Mouse (Mus musculus) hindbrain, embryonic 16.5 days (tissue): ENCODE measurements at regions not wholly inside any gene's neighbourhood (a gene's known extent, or its start where the extent isn't known, plus 50 kb on each side); places are given as distances from the start of the nearest gene placed in this dataset.

ENCODE experiments used
- ATAC-seq: fragments of 200-750 bp; cut with Nextera tagmentation; 2 replicates; pipeline ENCODE4 v1.8.0; 2017; ENCODE audit warnings: moderate TSS enrichment, moderate library complexity
- H3K27ac ChIP-seq: fragments of 300-500 bp; sonication (generic); 2 replicates; pipeline ENCODE4 v1.5.1; 2014; ENCODE audit warnings: low read depth, mild to moderate bottlenecking, control low read depth, low read length, moderate library complexity
- H3K27me3 ChIP-seq: fragments of 300-500 bp; sonication (generic); replicated peaks from 2 replicates; pipeline ENCODE4 v1.6.1; 2014; ENCODE audit warnings: low read length; ENCODE audit not compliant: control insufficient read depth, insufficient read depth
- H3K36me3 ChIP-seq: fragments of 300-500 bp; sonication (generic); 2 replicates; pipeline ENCODE4 v1.6.1; 2014; ENCODE audit warnings: mild to moderate bottlenecking, low read length, moderate library complexity, mixed read lengths; ENCODE audit not compliant: control insufficient read depth, insufficient read depth
- H3K4me1 ChIP-seq: fragments of 300-500 bp; sonication (generic); 2 replicates; pipeline ENCODE4 v1.6.1; 2014; ENCODE audit warnings: low read depth, low read length; ENCODE audit not compliant: control insufficient read depth, insufficient read depth
- H3K4me2 ChIP-seq: fragments of 300-500 bp; sonication (generic); 2 replicates; pipeline ENCODE4 v1.6.1; 2014; ENCODE audit warnings: mild to moderate bottlenecking, low read length, control low read depth, moderate library complexity
- H3K4me3 ChIP-seq: fragments of 300-500 bp; sonication (generic); 2 replicates; pipeline ENCODE4 v1.5.1; 2014; ENCODE audit warnings: mild to moderate bottlenecking, low read length, control low read depth, moderate library complexity
- H3K9ac ChIP-seq: fragments of 300-500 bp; sonication (generic); 2 replicates; pipeline ENCODE4 v1.6.1; 2014; ENCODE audit warnings: low read depth, mild to moderate bottlenecking, control low read depth, low read length, moderate library complexity
- H3K9me3 ChIP-seq: fragments of 300-500 bp; sonication (generic); 2 replicates; pipeline ENCODE4 v1.6.1; 2014; ENCODE audit warnings: mild to moderate bottlenecking, low read length, moderate library complexity; ENCODE audit not compliant: control insufficient read depth
- WGBS: fragments of 180-500 bp; shearing (Covaris S2); extraction: QIAGEN DNeasy Blood & Tissue Kit; methylation state at CpG from one replicate; pipeline ENCODE4 v1.1.7; 2014; 5-methylcytosine and 5-hydroxymethylcytosine counted together

- 75% methylated on average over 2 of the region's 2 CpGs for WGBS
- H3K9me3 ChIP-seq: no peaks in the 10 kb centered on the region
- peak; percentile 98 for ATAC-seq
Observed at GRCm38 (mm10) chr3:60292142-60292541, 180.5 kb upstream of the Mbnl1 start.

GRCm38 (mm10) chr3:60292940-60293339 is 179.7 kb upstream of the Mbnl1 start:
- no peak overlapping the region for H3K4me3 ChIP-seq
- 79% methylated on average over 2 of the region's 2 CpGs for WGBS
- H3K9me3 ChIP-seq: no peaks in the 10 kb centered on the region
- H3K4me2 ChIP-seq: no peak overlapping the region
- no peak overlapping the region for H3K9ac ChIP-seq
- no peak for ATAC-seq
- no peaks in the 10 kb centered on the region for H3K4me1 ChIP-seq
- H3K27ac ChIP-seq: no peak overlapping the region
- H3K36me3 ChIP-seq: no peaks in the 10 kb centered on the region
- no peaks in the 10 kb centered on the region for H3K27me3 ChIP-seq

More at GRCm38 (mm10) chr3:60292142-60292541, 180.5 kb upstream of the Mbnl1 start:
- Histone ChIP-seq H3K36me3 (no peaks in the 10 kb centered on the region), H3K4me3 (no peak overlapping the region), H3K4me1 (no peaks in the 10 kb centered on the region), H3K9ac (no peak overlapping the region), H3K27ac (no peak overlapping the region), H3K4me2 (no peak overlapping the region), H3K27me3 (no peaks in the 10 kb centered on the region)

- no peaks in the 10 kb centered on the region for H3K9me3 ChIP-seq
- H3K9ac ChIP-seq: no peak overlapping the region
- H3K4me2 ChIP-seq: no peak overlapping the region
- ATAC-seq: peak; percentile 42; the same call in 1 of the 2 replicates
- H3K27ac ChIP-seq: no peak overlapping the region
- 78% methylated on average over 3 of the region's 3 CpGs for WGBS
- no peaks in the 10 kb centered on the region for H3K36me3 ChIP-seq
- no peaks in the 10 kb centered on the region for H3K4me1 ChIP-seq
- H3K4me3 ChIP-seq: no peak overlapping the region
- H3K27me3 ChIP-seq: no peaks in the 10 kb centered on the region
Observed at GRCm38 (mm10) chr3:60305399-60305798, 167.2 kb upstream of the Mbnl1 start.

- no peak overlapping the region for H3K27ac ChIP-seq
- 92% methylated on average over 3 of the region's 3 CpGs for WGBS
Observed at GRCm38 (mm10) chr3:60310402-60310801, 162.2 kb upstream of the Mbnl1 start.

GRCm38 (mm10) chr3:60311178-60311577 is 161.5 kb upstream of the Mbnl1 start:
- no peaks in the 10 kb centered on the region for H3K36me3 ChIP-seq
- ATAC-seq: no peak
- no peaks in the 10 kb centered on the region for H3K4me1 ChIP-seq

More at GRCm38 (mm10) chr3:60310402-60310801, 162.2 kb upstream of the Mbnl1 start:
- no peaks in the 10 kb centered on the region for H3K4me1 ChIP-seq
- no peak overlapping the region for H3K9ac ChIP-seq
- no peaks in the 10 kb centered on the region for H3K27me3 ChIP-seq
- ATAC-seq: no peak
- H3K4me2 ChIP-seq: no peak overlapping the region
- no peak overlapping the region for H3K4me3 ChIP-seq
- H3K36me3 ChIP-seq: no peaks in the 10 kb centered on the region
- H3K9me3 ChIP-seq: no peaks in the 10 kb centered on the region

GRCm38 (mm10) chr3:60320213-60320936 is 152.3 kb upstream of the Mbnl1 start:
- 46% methylated on average over 1 of the region's 1 CpGs for WGBS
- Histone ChIP-seq H3K9me3 (no peaks in the 10 kb centered on the region), H3K36me3 (no peaks in the 10 kb centered on the region), H3K9ac (no peak overlapping the region), H3K4me3 (no peak overlapping the region), H3K27ac (no peak overlapping the region), H3K4me2 (no peak overlapping the region), H3K27me3 (no peaks in the 10 kb centered on the region), H3K4me1 (no peaks in the 10 kb centered on the region)
- no peak for ATAC-seq

More at GRCm38 (mm10) chr3:60311178-60311577, 161.5 kb upstream of the Mbnl1 start:
- WGBS: 76% methylated on average over 3 of the region's 3 CpGs
- Histone ChIP-seq H3K9ac (no peak overlapping the region), H3K4me3 (no peak overlapping the region), H3K27ac (no peak overlapping the region), H3K27me3 (no peaks in the 10 kb centered on the region), H3K9me3 (no peaks in the 10 kb centered on the region), H3K4me2 (no peak overlapping the region)

GRCm38 (mm10) chr3:60323514-60323913 is 149.1 kb upstream of the Mbnl1 start:
- Histone ChIP-seq H3K4me2 (no peak overlapping the region), H3K4me1 (no peaks in the 10 kb centered on the region), H3K9me3 (no peaks in the 10 kb centered on the region), H3K27me3 (no peaks in the 10 kb centered on the region), H3K4me3 (no peak overlapping the region), H3K27ac (no peak overlapping the region), H3K9ac (no peak overlapping the region), H3K36me3 (no peaks in the 10 kb centered on the region)
- no peak for ATAC-seq

GRCm38 (mm10) chr3:60324416-60324815 is 148.2 kb upstream of the Mbnl1 start:
- no peaks in the 10 kb centered on the region for H3K9me3 ChIP-seq
- H3K27me3 ChIP-seq: no peaks in the 10 kb centered on the region
- no peaks in the 10 kb centered on the region for H3K4me1 ChIP-seq
- no peak overlapping the region for H3K27ac ChIP-seq
- no peak for ATAC-seq
- no peak overlapping the region for H3K4me3 ChIP-seq
- H3K9ac ChIP-seq: no peak overlapping the region
- H3K4me2 ChIP-seq: no peak overlapping the region
- H3K36me3 ChIP-seq: no peaks in the 10 kb centered on the region

- Histone ChIP-seq H3K27me3 (no peaks in the 10 kb centered on the region), H3K36me3 (no peaks in the 10 kb centered on the region), H3K4me2 (no peak overlapping the region), H3K9ac (no peak overlapping the region), H3K4me3 (no peak overlapping the region), H3K27ac (no peak overlapping the region), H3K9me3 (no peaks in the 10 kb centered on the region), H3K4me1 (no peaks in the 10 kb centered on the region)
- ATAC-seq: no peak
Observed at GRCm38 (mm10) chr3:60324969-60325368, 147.7 kb upstream of the Mbnl1 start.
